13 mouse cellular contexts compared by ENCODE assay signal in the genomic region with DNA sequence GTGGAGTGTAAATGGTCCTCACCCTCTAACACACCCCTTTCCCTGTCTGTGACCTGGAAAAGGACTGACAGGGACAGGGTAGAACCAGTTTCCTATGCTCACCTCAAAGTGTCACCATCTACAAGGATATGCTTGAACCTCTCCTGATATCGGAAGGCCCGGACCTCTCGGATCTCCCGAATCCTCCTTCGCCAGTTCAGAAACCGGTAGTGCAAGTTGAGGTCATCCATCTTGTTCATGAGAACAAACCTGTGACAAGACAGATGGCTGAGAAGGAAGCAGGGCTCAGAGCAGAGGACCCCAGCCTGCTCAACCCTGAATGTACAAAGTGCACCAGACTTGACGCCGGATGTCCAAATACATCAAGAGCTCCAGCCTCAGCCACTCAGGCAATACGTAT. TPM values are rescaled to one million over a fixed set of nuclear protein-coding genes. Genes with fewer than 3 reads are reported as not detected.
"Had no signal": no experiment of that assay in that cellular context is flagged by ENCODE, and none has a peak within 500 bp of the region (broad histone marks: within the 10 kb centered on the region; RNA-seq: fewer than 3 reads in every experiment).

No protein-coding gene starts in this region.

- H3K27ac ChIP-seq: limb, embryonic 13.5 days; liver, embryonic 13.5 days had no signal

- H3K27me3 ChIP-seq: limb, embryonic 13.5 days; liver, embryonic 13.5 days had no signal

- H3K9me3 ChIP-seq: limb, embryonic 13.5 days; liver, embryonic 13.5 days had no signal

- DNase-seq: left cerebral cortex, postnatal 4 days; liver, embryonic 13.5 days; lung, adult 2 months; lung, postnatal 14 days; lung, postnatal 4 days; midbrain, embryonic 14.5 days; thymus, adult 2 months; thymus, postnatal 14 days; thymus, postnatal 4 days had no signal

- H3K4me2 ChIP-seq: limb, embryonic 13.5 days; liver, embryonic 13.5 days; midbrain, embryonic 11.5 days had no signal

- ATAC-seq: intestine, postnatal 0 days had no signal

- H3K9ac ChIP-seq: limb, embryonic 13.5 days; liver, embryonic 13.5 days had no signal

- H3K4me3 ChIP-seq: limb, embryonic 13.5 days; liver, embryonic 13.5 days had no signal

RNA-seq across cellular contexts. Expression of a gene that starts 17.0 kb away (rescaled TPM):
- polyA plus RNA-seq: midbrain, embryonic 11.5 days; midbrain, embryonic 14.5 days; neural tube, embryonic 14.5 days had no signal
